Mouse (Mus musculus) forebrain, embryonic 16.5 days (tissue): Measurements from ENCODE around the gene Cisd2. TPM values are rescaled to one million over a fixed set of nuclear protein-coding genes. Genes with fewer than 3 reads are reported as not detected.

Experiments used
- polyA plus RNA-seq: library from polyadenylated mRNA; unstranded; fragments of >200 nt; fragmentation: Nextera tagmentation; extraction: Ambion mirVana; gene quantifications from 2 replicates; pipeline ENCODE4 v1.2.1, GENCODE M21; 2015

Gene Cisd2
- polyA plus RNA-seq, 1 experiment from 2014 or later: 72.5 TPM

Other genes with a start within 250 kb of the Cisd2 start
- 10.5 and 13.5 TPM in 2 replicates for gene Cenpe, start 211.4 kb downstream of the Cisd2 start, polyA plus RNA-seq
- gene Bdh2, start 142.7 kb downstream of the Cisd2 start, polyA plus RNA-seq: 2.1 and 3.4 TPM in 2 replicates
- gene Slc9b2, start 116.2 kb downstream of the Cisd2 start, polyA plus RNA-seq: 1.3 and 2.1 TPM in 2 replicates
- not detected in 2 replicates for gene Slc9b1, start 75.9 kb downstream of the Cisd2 start, polyA plus RNA-seq
- 383 and 423 TPM in 2 replicates for gene Ube2d3, start 14.2 kb upstream of the Cisd2 start, polyA plus RNA-seq
- gene Manba, start 61.7 kb upstream of the Cisd2 start, polyA plus RNA-seq: 4.3 and 4.6 TPM in 2 replicates